Mouse (Mus musculus) urinary bladder, adult 2 months (tissue): ENCODE results near the gene Ptprc. TPM values are rescaled to one million over a fixed set of nuclear protein-coding genes. Genes with fewer than 3 reads are reported as not detected.

Source experiments
- DNase-seq: peaks from one replicate; pipeline ENCODE4 v3.0.0; 2022; ENCODE audit warnings: low spot score
- polyA plus RNA-seq: library from polyadenylated mRNA; depleted of rRNA; stranded (reverse); fragments of >200 nt; gene quantifications from 2 replicates; pipeline ENCODE4 v1.2.3, GENCODE M21; 2012; rRNA removed

Ptprc gene
- polyA plus RNA-seq, 1 experiment, result 11.8 TPM

DNA sequence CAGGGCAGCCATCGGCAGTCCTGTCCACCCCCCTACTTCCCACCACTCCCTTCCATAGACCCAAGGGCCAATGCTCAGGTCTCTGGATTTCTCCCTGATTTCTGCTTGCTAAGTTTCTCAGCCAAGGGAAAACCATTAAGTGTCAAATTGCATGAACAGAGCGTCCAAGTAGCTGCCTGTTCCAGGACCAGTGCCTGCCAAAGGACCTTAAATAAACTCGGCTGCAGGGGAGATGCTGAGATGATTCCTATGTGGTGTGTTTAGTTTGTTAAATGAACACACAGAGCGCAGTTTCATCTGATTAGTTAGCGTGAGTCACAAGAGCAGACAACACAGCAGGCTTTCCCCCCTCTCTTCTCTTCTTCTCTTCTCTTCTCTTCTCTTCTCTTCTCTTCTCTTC is 135.0 kb downstream of the Ptprc start:
- no peak for DNase-seq

DNA sequence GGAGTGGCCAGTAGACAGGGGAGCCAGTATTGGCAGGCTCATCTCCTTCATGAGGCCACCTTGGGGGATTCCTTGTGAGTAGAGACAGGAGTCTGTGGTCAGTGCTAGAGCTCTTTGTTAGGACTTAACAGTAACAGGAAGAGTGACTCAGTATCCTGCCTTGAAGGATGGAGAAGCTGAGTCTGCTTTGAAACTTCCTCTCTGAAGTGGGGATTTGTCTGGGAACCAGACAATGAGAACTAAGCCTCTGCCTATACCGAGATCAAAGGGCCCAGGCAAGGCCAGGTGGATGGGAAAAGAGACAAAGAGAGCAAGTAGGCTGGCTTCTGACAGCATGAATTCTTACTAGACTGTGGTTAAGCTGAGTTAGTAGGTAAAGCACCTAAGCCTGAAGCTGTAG is 136.3 kb downstream of the Ptprc start:
- no peak for DNase-seq

DNA sequence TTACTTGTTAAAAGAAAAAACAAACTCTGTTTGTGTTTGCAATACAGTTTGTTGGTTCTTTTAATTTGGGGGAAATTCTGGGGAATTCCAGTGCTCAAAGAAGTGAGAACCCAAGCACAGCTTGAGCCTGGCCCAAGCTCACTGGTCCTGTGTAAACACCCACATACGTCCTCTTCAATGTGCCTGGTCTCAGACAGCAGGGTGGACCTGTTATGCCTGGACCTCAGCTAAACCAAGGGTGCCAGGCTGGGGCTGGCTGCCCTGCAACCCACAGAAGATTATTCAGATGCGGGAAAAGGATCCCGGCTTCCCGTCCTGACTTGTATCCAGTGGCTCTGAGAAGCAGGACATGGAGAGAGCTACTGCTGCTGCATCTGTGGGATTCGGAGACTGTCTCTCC is 138.0 kb downstream of the Ptprc start:
- no peak for DNase-seq

DNA sequence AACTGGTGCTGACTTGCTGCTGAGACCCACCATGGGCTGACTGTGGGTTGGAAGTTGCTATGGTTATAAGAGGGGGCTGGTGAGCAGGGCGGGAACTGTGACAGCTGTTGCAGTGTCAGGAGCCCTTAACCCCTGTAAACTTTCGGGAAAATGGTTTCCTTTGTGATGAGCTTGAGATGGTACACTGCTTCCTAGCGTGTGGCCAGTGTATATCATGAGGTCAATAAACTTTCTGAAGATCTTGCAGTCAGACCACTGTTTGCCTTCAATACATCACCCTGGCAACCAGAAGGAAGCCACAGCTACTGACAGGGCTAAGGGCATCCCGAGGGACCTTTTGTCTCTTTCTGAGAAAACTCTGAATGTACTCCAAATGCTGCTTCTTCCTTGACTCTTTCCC is 145.9 kb downstream of the Ptprc start:
- DNase-seq, result no peak

DNA sequence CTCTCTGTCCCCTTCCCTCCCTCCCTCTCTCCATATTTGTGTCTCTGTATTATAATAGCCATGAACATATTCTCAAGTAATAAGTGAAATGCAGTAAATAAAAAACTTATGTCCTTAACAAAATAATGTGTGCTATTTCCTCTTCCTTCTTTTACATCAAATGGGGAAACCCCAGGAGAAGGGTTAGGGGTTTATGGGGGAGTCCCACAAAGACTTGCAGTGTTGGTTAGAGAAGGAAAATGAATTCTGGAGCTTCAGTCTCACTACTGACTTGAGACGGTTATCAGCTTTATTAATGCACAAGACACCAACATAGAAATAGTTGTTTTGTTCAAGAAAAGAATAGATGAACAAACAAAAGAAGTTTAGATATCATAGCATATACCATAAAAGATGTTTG is 150.2 kb downstream of the Ptprc start:
- DNase-seq, result no peak

DNA sequence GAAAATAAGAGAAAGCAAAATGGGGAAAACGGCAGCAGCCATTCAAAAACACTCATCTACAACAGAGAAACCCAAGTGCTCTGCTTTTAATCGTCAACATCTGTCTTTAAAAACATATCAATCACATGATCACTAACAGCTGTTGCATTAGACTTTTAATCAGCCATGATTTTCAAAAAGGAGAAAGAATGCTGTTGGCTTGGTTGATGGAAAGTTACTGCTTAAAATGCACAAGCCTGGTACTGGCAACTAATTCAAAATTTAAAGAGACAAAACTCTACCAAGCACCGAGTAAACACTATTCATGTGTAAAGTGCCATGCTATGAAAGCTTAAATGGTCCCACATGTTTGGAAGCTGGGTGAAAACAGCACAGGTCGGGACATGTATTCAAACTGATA is 151.9 kb downstream of the Ptprc start:
- no peak for DNase-seq

DNA sequence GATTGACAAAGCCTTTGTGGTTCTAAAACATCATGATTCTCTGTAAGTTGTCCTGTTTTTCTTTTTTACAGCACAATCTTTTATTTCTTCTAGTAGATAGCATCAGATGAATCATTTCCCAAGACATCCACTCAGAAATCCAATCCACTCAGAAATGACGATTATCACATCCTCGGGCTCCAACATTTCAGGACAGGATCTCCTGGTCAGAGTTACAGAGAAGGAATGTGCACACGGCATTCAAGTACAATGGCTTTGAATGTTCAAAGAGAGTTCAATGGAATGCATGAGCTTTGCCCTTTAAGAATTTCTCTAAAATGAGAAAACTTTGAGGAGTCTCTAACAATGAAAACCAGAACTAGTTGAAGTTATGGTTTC is 152.6 kb downstream of the Ptprc start:
- no peak for DNase-seq

DNA sequence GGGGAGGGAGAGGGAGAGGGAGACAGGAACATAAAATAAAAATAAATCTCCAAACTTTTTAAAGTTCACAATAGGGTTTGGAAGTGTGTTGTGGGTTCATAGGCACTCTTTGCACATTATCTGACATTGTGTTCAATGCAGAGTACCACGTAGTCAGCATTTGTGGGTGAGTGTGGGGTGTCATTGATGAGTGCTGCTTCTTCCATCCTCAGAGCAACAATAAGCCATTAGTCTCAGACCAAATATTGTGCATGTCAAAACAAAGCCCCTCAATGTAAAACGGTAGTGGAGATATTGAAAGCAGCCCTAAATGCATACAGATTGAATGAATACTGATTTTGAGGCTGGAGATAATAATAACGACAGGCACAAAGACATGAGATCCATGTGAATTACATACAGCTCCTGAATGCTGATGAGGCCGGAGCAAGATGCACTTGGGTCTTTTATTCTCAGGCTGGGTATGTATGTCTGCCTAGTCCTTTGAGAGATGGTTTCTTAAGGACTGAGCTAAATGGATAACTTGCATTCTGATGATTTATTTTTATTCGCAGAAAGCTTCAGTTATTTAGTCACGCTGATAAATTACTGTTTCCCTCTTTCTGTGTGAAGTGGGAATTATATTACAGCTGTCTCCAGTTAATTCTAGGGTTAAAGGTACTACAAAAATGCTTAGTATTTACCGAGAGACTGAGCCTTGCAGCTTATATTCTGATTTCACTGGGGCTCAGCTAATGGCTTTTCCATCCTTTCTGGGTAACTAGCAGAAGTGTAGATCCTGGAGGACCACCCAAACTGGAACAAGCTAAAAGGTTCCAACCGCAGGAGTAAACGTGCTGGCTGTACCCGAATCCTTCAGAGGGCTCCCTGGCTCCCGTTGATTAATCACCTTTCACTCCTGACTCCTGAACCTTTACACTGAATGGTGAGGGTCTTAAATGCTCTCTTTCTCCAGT is 153.3 kb downstream of the Ptprc start:
- no peak for DNase-seq

Other genes starting within 250 kb of the Ptprc start
- not detected in 2 replicates for gene Atp6v1g3, start 98.0 kb upstream of the Ptprc start, polyA plus RNA-seq